Mouse (Mus musculus) liver, embryonic 13.5 days (tissue): ENCODE measurements around the gene Gm7714. TPM values are rescaled to one million over a fixed set of nuclear protein-coding genes. Genes with fewer than 3 reads are reported as not detected.
"Not testable (repeated sequence)": the region's sequence is repeated elsewhere in the genome, so short reads cannot be mapped to it uniquely, and the experiment has no call there.

Experiments
- ATAC-seq: fragments of 200-750 bp; cut with Nextera tagmentation; 2 replicates; pipeline ENCODE4 v1.8.0; 2017; ENCODE audit warnings: low read depth, mild to moderate bottlenecking, moderate number of reproducible peaks, moderate library complexity
- DNase-seq: peaks from one replicate; pipeline ENCODE4 v3.0.0; 2022
- H3K27ac ChIP-seq: fragments of 300-500 bp; sonication (generic); 2 replicates; pipeline ENCODE4 v1.5.1; 2015; ENCODE audit warnings: moderate library complexity, mild to moderate bottlenecking, inconsistent platforms
- H3K27me3 ChIP-seq: fragments of 300-500 bp; sonication (generic); 2 replicates; pipeline ENCODE4 v1.6.1; 2015; ENCODE audit warnings: mild to moderate bottlenecking, inconsistent platforms
- H3K36me3 ChIP-seq: fragments of 300-500 bp; sonication (generic); 2 replicates; pipeline ENCODE4 v1.6.1; 2015; ENCODE audit warnings: mild to moderate bottlenecking, inconsistent platforms
- H3K4me1 ChIP-seq: fragments of 300-500 bp; sonication (generic); replicated peaks from 2 replicates; pipeline ENCODE4 v1.6.1; 2015; ENCODE audit warnings: inconsistent platforms
- H3K4me2 ChIP-seq: fragments of 300-500 bp; sonication (generic); 2 replicates; pipeline ENCODE4 v1.6.1; 2015; ENCODE audit warnings: inconsistent platforms, mild to moderate bottlenecking, moderate library complexity
- H3K4me3 ChIP-seq: fragments of 300-500 bp; sonication (generic); replicated peaks from 2 replicates; pipeline ENCODE4 v1.5.1; 2015; ENCODE audit warnings: mild to moderate bottlenecking, inconsistent platforms
- H3K9ac ChIP-seq: fragments of 300-500 bp; sonication (generic); 2 replicates; pipeline ENCODE4 v1.6.1; 2015; ENCODE audit warnings: mild to moderate bottlenecking, inconsistent platforms
- H3K9me3 ChIP-seq: fragments of 300-500 bp; sonication (generic); replicated peaks from 2 replicates; pipeline ENCODE4 v1.6.1; 2016; ENCODE audit warnings: inconsistent platforms
- WGBS: fragments of 180-500 bp; shearing (Covaris S2); methylation state at CpG from one replicate; pipeline ENCODE4 v1.1.7; 2015; ENCODE audit not compliant: insufficient replicate concordance; 5-methylcytosine and 5-hydroxymethylcytosine counted together
- polyA plus RNA-seq: library from polyadenylated mRNA; unstranded; fragments of >200 nt; fragmentation: Nextera tagmentation; extraction: Ambion mirVana; gene quantifications from 2 replicates; pipeline ENCODE4 v1.2.1, GENCODE M21; 2015

The Gm7714 gene
- not detected in 2 replicates for polyA plus RNA-seq

- Histone ChIP-seq H3K36me3 (no peaks in the 10 kb centered on the region), H3K27ac (no peak within 1 kb of the TSS), H3K9me3 (no peaks in the 10 kb centered on the region), H3K4me2 (no peak within 1 kb of the TSS), H3K4me3 (no peak within 1 kb of the TSS), H3K9ac (no peak within 1 kb of the TSS), H3K4me1 (no peaks in the 10 kb centered on the region), H3K27me3 (no peaks in the 10 kb centered on the region)
- 56% methylated on average over 1 of the region's 1 CpGs for WGBS
- no peak for DNase-seq
- ATAC-seq = no peak
Observed at GRCm38 (mm10) chr5:88268619-88269018, at the start of gene Gm7714. TSS of gene Gm7714 (plus strand) at chr5:88268919.

- H3K4me2 ChIP-seq = no peak overlapping the region
- H3K9ac ChIP-seq = no peak overlapping the region
- H3K4me3 ChIP-seq = no peak overlapping the region
- 50% methylated on average over 1 of the region's 1 CpGs for WGBS
- DNase-seq (no peak), ATAC-seq (no peak)
- no peak overlapping the region for H3K27ac ChIP-seq
- H3K27me3 ChIP-seq = no peaks in the 10 kb centered on the region
- H3K36me3 ChIP-seq = no peaks in the 10 kb centered on the region
- H3K4me1 ChIP-seq = no peaks in the 10 kb centered on the region
- H3K9me3 ChIP-seq = 0 out of 2 replicates have a peak, but pooled peaks cover 5% of the 10 kb centered on the region
Observed at GRCm38 (mm10) chr5:88256475-88256874, 12.2 kb upstream of the Gm7714 start.

- not testable (repeated sequence) for ATAC-seq, H3K27ac ChIP-seq, H3K4me1 ChIP-seq, H3K9me3 ChIP-seq, H3K4me3 ChIP-seq, H3K9ac ChIP-seq, DNase-seq, H3K27me3 ChIP-seq, H3K36me3 ChIP-seq, H3K4me2 ChIP-seq
- WGBS = 43% methylated on average over 3 of the region's 3 CpGs
Observed at GRCm38 (mm10) chr5:88311307-88311706, 42.6 kb downstream of the Gm7714 start.

GRCm38 (mm10) chr5:88317012-88317411 is 48.3 kb downstream of the Gm7714 start, which contains the start of gene Prol1:
TSS of gene Prol1 (plus strand) at chr5:88317312.
- Histone ChIP-seq H3K9ac (no peak within 1 kb of the TSS), H3K27ac (no peak within 1 kb of the TSS), H3K4me2 (no peak within 1 kb of the TSS), H3K36me3 (no peaks in the 10 kb centered on the region), H3K4me1 (no peaks in the 10 kb centered on the region), H3K27me3 (no peaks in the 10 kb centered on the region), H3K4me3 (no peak within 1 kb of the TSS), H3K9me3 (no peaks in the 10 kb centered on the region)
- 80% methylated on average over 1 of the region's 1 CpGs for WGBS
- no peak for DNase-seq
- ATAC-seq = no peak

Other genes starting within 250 kb of the Gm7714 start
- not detected in 2 replicates for gene Smr2, start 182.4 kb upstream of the Gm7714 start, polyA plus RNA-seq
- not detected in 2 replicates for gene Gm11116, start 157.4 kb upstream of the Gm7714 start, polyA plus RNA-seq
- gene Gm11115, start 114.8 kb upstream of the Gm7714 start, polyA plus RNA-seq = not detected in 2 replicates
- not detected in 2 replicates for gene Prol1, start 48.4 kb downstream of the Gm7714 start, polyA plus RNA-seq
- gene Amtn, start 107.2 kb downstream of the Gm7714 start, polyA plus RNA-seq = not detected in 2 replicates
- not detected in 2 replicates for gene Ambn, start 187.1 kb downstream of the Gm7714 start, polyA plus RNA-seq
- gene Enam, start 219.1 kb downstream of the Gm7714 start, polyA plus RNA-seq = not detected in 2 replicates